Mouse (Mus musculus) midbrain, embryonic 12.5 days (tissue): Measurements from ENCODE around the gene Paics. TPM values are rescaled to one million over a fixed set of nuclear protein-coding genes. Genes with fewer than 3 reads are reported as not detected.

Experiments used
- ATAC-seq: fragments of 200-750 bp; cut with Nextera tagmentation; 2 replicates; pipeline ENCODE4 v1.8.0; 2017; ENCODE audit warnings: low read depth, moderate TSS enrichment, moderate library complexity; ENCODE audit not compliant: low FRiP score
- H3K27ac ChIP-seq: fragments of 300-500 bp; sonication (generic); replicated peaks from 2 replicates; pipeline ENCODE4 v1.5.1; 2016; ENCODE audit warnings: mild to moderate bottlenecking
- H3K27me3 ChIP-seq: fragments of 300-500 bp; sonication (generic); 2 replicates; pipeline ENCODE4 v1.6.1; 2016; ENCODE audit warnings: mild to moderate bottlenecking
- H3K36me3 ChIP-seq: fragments of 300-500 bp; sonication (generic); 2 replicates; pipeline ENCODE4 v1.6.1; 2016
- H3K4me1 ChIP-seq: fragments of 300-500 bp; sonication (generic); 2 replicates; pipeline ENCODE4 v1.6.1; 2016
- H3K4me2 ChIP-seq: fragments of 300-500 bp; sonication (generic); replicated peaks from 2 replicates; pipeline ENCODE4 v1.6.1; 2016; ENCODE audit warnings: mild to moderate bottlenecking, moderate library complexity
- H3K4me3 ChIP-seq: fragments of 300-500 bp; sonication (generic); 2 replicates; pipeline ENCODE4 v1.5.1; 2016; ENCODE audit warnings: mild to moderate bottlenecking
- H3K9ac ChIP-seq: fragments of 300-500 bp; sonication (generic); replicated peaks from 2 replicates; pipeline ENCODE4 v1.6.1; 2016; ENCODE audit warnings: mild to moderate bottlenecking, moderate library complexity
- H3K9me3 ChIP-seq: fragments of 300-500 bp; sonication (generic); 2 replicates; pipeline ENCODE4 v1.6.1; 2016; ENCODE audit warnings: mild to moderate bottlenecking
- WGBS: fragments of 180-500 bp; shearing (Covaris S2); methylation state at CpG from one replicate; pipeline ENCODE4 v1.1.7; 2016; 5-methylcytosine and 5-hydroxymethylcytosine counted together
- polyA plus RNA-seq: library from polyadenylated mRNA; unstranded; fragments of >200 nt; fragmentation: Nextera tagmentation; extraction: Ambion mirVana; gene quantifications from 2 replicates; pipeline ENCODE4 v1.2.1, GENCODE M21; 2016

Gene Paics
- polyA plus RNA-seq, 1 experiment from 2014 or later, result 297 TPM

GRCm38 (mm10) chr5:76929180-76929877, 21.8 kb upstream of the Paics start:
- ATAC-seq, result no peak

GRCm38 (mm10) chr5:76939717-76940116, 11.4 kb upstream of the Paics start:
- H3K36me3 ChIP-seq, result peaks cover 16% of the 10 kb centered on the region
- no peak overlapping the region for H3K9ac ChIP-seq
- WGBS, result 96% methylated on average over 8 of the region's 8 CpGs
- H3K4me3 ChIP-seq, result no peak overlapping the region
- 0 out of 2 replicates have a peak, but pooled peaks cover 4% of the 10 kb centered on the region for H3K9me3 ChIP-seq
- ATAC-seq, result no peak
- H3K27ac ChIP-seq, result no peak overlapping the region
- no peaks in the 10 kb centered on the region for H3K4me1 ChIP-seq
- H3K4me2 ChIP-seq, result no peak overlapping the region
- no peaks in the 10 kb centered on the region for H3K27me3 ChIP-seq

More at GRCm38 (mm10) chr5:76929180-76929877, 21.8 kb upstream of the Paics start:
- Histone ChIP-seq H3K4me3 (no peak overlapping the region), H3K9ac (no peak overlapping the region), H3K27ac (no peak overlapping the region), H3K27me3 (no peaks in the 10 kb centered on the region), H3K4me1 (no peaks in the 10 kb centered on the region), H3K9me3 (peaks cover 23% of the 10 kb centered on the region), H3K36me3 (peaks cover 42% of the 10 kb centered on the region), H3K4me2 (no peak overlapping the region)
- whole genome bisulfite sequencing, result 87% methylated on average over 7 of the region's 7 CpGs

- H3K36me3 ChIP-seq, result peaks cover 17% of the 10 kb centered on the region
- no peak overlapping the region for H3K4me3 ChIP-seq
- H3K4me2 ChIP-seq, result no peak overlapping the region
- no peak overlapping the region for H3K9ac ChIP-seq
- no peaks in the 10 kb centered on the region for H3K27me3 ChIP-seq
- H3K27ac ChIP-seq, result no peak overlapping the region
- H3K9me3 ChIP-seq, result 0 out of 2 replicates have a peak, but pooled peaks cover 4% of the 10 kb centered on the region
- WGBS, result 88% methylated on average over 4 of the region's 4 CpGs
- ATAC-seq, result no peak
- H3K4me1 ChIP-seq, result peaks cover 5% of the 10 kb centered on the region; the same call in 1 of the 2 replicates
These were observed 9.1 kb upstream of the Paics start for GRCm38 (mm10) chr5:76941975-76942374.

- Histone ChIP-seq H3K9ac (no peak overlapping the region), H3K4me2 (no peak overlapping the region), H3K27me3 (no peaks in the 10 kb centered on the region), H3K4me1 (peaks cover 5% of the 10 kb centered on the region; the same call in 1 of the 2 replicates), H3K9me3 (0 out of 2 replicates have a peak, but pooled peaks cover 4% of the 10 kb centered on the region), H3K27ac (no peak overlapping the region), H3K4me3 (no peak overlapping the region), H3K36me3 (peaks cover 22% of the 10 kb centered on the region)
- no peak for ATAC-seq
- WGBS, result 90% methylated on average over 4 of the region's 4 CpGs
These were observed 8.6 kb upstream of the Paics start for GRCm38 (mm10) chr5:76942505-76942904.

GRCm38 (mm10) chr5:76944965-76945677, 6.0 kb upstream of the Paics start:
- no peak for ATAC-seq

DNA sequence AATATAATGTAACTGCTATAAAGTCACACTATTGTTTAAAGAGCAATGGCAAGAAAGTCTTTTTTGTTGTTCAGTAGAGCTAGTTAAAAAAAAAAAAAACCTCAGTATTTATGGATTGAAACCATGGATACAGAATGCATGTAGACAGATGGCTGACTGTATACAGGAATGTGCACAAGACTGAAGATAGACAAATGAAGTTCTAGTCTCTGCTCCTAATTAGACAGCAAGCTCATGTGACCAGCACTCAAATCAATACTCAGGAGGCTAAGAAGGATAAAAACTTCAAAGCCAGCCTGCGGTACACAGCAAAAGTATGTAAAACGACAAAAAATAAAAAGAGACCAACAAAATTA, 5.5 kb upstream of the Paics start:
- Histone ChIP-seq H3K27me3 (no peaks in the 10 kb centered on the region), H3K4me2 (no peak overlapping the region), H3K9me3 (no peaks in the 10 kb centered on the region), H3K4me1 (peaks cover 16% of the 10 kb centered on the region), H3K27ac (no peak overlapping the region), H3K36me3 (peaks cover 9% of the 10 kb centered on the region), H3K4me3 (no peak overlapping the region), H3K9ac (no peak overlapping the region)
- 77% methylated on average over 2 of the region's 2 CpGs for WGBS
- ATAC-seq, result no peak

More at GRCm38 (mm10) chr5:76944965-76945677, 6.0 kb upstream of the Paics start:
- 88% methylated on average over 6 of the region's 6 CpGs for WGBS
- Histone ChIP-seq H3K27me3 (no peaks in the 10 kb centered on the region), H3K4me2 (no peak overlapping the region), H3K4me1 (peaks cover 12% of the 10 kb centered on the region), H3K9ac (no peak overlapping the region), H3K27ac (no peak overlapping the region), H3K9me3 (no peaks in the 10 kb centered on the region), H3K36me3 (peaks cover 14% of the 10 kb centered on the region), H3K4me3 (no peak overlapping the region)

- no peak overlapping the region for H3K4me2 ChIP-seq
- peaks cover 17% of the 10 kb centered on the region for H3K4me1 ChIP-seq
- no peak overlapping the region for H3K9ac ChIP-seq
- H3K36me3 ChIP-seq, result 0 out of 2 replicates have a peak, but pooled peaks cover 7% of the 10 kb centered on the region
- H3K27me3 ChIP-seq, result no peaks in the 10 kb centered on the region
- H3K4me3 ChIP-seq, result no peak overlapping the region
- no peak overlapping the region for H3K27ac ChIP-seq
- 92% methylated on average over 4 of the region's 4 CpGs for WGBS
- no peaks in the 10 kb centered on the region for H3K9me3 ChIP-seq
- ATAC-seq, result no peak
These were observed 4.0 kb upstream of the Paics start for GRCm38 (mm10) chr5:76947142-76947541.

DNA sequence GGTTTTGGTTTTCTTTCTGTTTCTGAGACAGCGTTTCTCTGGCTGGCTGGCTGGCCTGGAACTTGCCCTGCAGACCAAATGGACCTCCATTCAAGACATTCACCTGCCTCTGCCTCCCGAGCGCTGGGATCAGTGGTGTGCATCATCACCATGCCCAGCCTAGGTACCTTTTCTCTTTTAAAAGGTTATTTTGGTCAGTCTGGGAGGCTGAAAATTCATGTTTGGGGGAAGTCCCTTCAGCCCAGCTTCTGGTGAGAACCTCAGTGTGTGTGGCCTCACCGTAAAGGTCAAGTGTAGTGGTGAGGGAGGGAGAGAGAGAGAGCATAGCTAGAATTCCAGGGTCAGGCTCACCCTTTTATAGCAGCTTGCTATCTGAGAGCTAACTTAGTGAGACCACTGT, 3.3 kb upstream of the Paics start:
- ATAC-seq, result no peak
- Histone ChIP-seq H3K27me3 (no peaks in the 10 kb centered on the region), H3K4me2 (no peak overlapping the region), H3K27ac (no peak overlapping the region), H3K9me3 (no peaks in the 10 kb centered on the region), H3K4me3 (no peak overlapping the region), H3K36me3 (0 out of 2 replicates have a peak, but pooled peaks cover 7% of the 10 kb centered on the region), H3K4me1 (peaks cover 23% of the 10 kb centered on the region), H3K9ac (no peak overlapping the region)
- 95% methylated on average over 4 of the region's 4 CpGs for WGBS

DNA sequence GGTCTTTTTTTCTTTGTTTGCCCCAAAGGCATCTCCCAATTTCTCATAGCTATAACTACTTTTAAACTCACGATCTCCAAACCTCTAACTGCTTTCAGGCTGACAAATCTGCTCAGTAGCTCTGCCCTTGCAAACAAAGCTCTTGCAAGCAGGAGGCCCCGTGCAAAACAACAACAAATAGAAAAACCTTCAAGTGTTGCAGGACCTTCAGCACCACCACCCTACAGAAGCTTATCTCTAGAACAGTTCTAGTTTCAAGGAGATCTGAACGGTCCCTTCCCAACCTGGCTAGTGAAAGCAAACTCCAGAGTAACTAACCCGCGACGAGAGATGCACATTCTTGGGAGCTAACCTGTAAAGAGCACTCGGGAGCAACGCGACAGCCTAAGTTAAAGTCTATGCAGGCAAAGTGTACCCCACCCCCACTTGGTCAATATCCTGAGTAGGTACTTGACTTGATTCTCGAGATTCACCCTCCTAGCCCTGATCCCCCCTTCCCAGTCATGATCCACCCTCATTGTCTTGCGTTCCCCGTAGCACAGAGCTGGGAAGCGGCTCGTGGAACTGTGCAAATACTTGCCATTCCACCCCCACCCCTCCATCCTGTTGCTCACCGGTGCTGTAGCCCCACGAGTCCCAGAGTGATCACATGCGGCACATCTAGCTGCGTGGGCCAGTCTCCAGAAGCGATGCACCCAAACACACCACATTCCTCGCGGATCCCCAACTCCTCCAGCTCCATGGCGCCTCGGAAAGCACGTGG, 583 bp upstream of the Paics start:
- H3K9me3 ChIP-seq, result no peaks in the 10 kb centered on the region
- peak overlapping the region; percentile 70 for H3K27ac ChIP-seq
- peak overlapping the region; percentile 65 for H3K9ac ChIP-seq
- under 1% methylated on average over 24 of the region's 24 CpGs for WGBS
- H3K4me2 ChIP-seq, result peak overlapping the region; percentile 95
- ATAC-seq, result no peak
- peaks cover 29% of the 10 kb centered on the region for H3K4me1 ChIP-seq
- no peaks in the 10 kb centered on the region for H3K27me3 ChIP-seq
- peak overlapping the region; percentile 51 for H3K4me3 ChIP-seq
- 0 out of 2 replicates have a peak, but pooled peaks cover 13% of the 10 kb centered on the region for H3K36me3 ChIP-seq

DNA sequence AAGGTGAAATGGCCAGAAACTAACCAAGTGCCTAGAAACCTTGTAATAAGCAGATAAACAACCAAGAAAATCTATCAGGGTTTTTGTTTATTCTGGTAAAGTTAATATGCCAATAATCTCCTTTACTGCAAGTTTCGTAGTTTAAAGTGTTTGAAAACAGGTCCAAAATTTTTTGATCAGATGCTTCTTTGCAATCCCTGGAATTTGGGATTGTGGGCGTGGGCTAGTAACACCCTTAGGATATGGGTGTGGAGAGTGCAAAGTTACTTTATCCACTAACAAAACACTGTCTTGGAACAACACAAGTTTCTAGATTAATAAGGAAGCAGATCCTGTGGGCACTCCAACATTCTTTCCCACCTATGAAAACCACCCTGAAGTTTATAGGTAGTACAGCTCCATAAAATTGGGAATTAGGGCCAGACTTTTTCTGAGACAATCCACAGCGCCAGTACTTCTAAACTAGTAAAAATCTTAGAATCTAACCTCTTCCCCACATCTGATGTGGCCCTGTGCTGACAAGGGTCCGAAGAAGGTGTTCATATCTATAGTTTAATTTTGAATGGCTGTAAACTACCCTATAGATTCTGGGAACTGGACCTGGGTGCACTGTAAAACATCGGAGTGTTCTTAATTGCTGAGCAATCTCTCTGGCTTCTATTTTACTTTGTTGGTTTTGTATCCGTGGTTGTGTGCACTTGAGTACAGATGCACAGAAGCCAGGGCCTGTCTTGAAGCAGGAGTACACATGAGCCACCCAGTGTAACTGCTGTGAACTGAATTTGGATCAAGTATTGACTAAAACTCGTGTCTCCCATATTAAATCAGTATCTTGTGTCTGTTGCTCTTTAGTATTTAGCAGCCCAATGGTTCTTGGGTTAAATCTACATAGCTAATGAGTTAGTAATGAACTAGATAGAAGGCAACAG, 1.3 kb downstream of the Paics start:
- H3K27me3 ChIP-seq, result no peaks in the 10 kb centered on the region
- no peak for ATAC-seq
- H3K36me3 ChIP-seq, result peaks cover 20% of the 10 kb centered on the region
- H3K4me2 ChIP-seq, result peak overlapping the region; percentile 95
- H3K27ac ChIP-seq, result peak overlapping the region; percentile 84
- H3K4me3 ChIP-seq, result peak overlapping the region; percentile 51
- H3K9me3 ChIP-seq, result no peaks in the 10 kb centered on the region
- peak overlapping the region; percentile 60 for H3K9ac ChIP-seq
- peaks cover 25% of the 10 kb centered on the region for H3K4me1 ChIP-seq
- 23% methylated on average over 7 of the region's 7 CpGs for WGBS

- Histone ChIP-seq H3K4me2 (no peak overlapping the region), H3K27ac (no peak overlapping the region), H3K9me3 (no peaks in the 10 kb centered on the region), H3K27me3 (no peaks in the 10 kb centered on the region), H3K9ac (no peak overlapping the region), H3K4me1 (peaks cover 25% of the 10 kb centered on the region), H3K4me3 (no peak overlapping the region), H3K36me3 (peaks cover 32% of the 10 kb centered on the region)
- 79% methylated on average over 3 of the region's 3 CpGs for WGBS
- ATAC-seq, result no peak
These were observed 2.7 kb downstream of the Paics start for GRCm38 (mm10) chr5:76953794-76954193.
